In genomic region chr15:102922012-102922362, GRCm38 (mm10) we compare ENCODE assay signal across 1 mouse cellular context.
TF ChIP-seq lines count a peak whose summit lies in the region.

No protein-coding gene starts in this region.

TF ChIP-seq in myocyte, 11 proteins besides CTCF, POLR2A, EP300 and RAD21 (continued from another document):
- peak in 1 of 3 experiments; percentile 24 for TF ChIP-seq MYOD1 (IDR thresholded peaks at IDR 0.05; ENCODE audit: control insufficient read depth in 1 of 3, insufficient read length in 2 of 3, low read depth in 2 of 3)
TF ChIP-seq in myocyte: peak in this region for 1.
